Mouse (Mus musculus) megakaryocyte, embryonic 14.5 days (primary cell): ENCODE results near the gene Parp16.

Experiments used
- FLI1 ChIP-seq: IDR thresholded peaks from 2 replicates; pipeline ENCODE4 v1.6.1; 2012; ENCODE audit warnings: low read length, inconsistent platforms, mixed read lengths
- GATA1 ChIP-seq: IDR thresholded peaks from 3 replicates; pipeline ENCODE4 v1.6.1; 2012; ENCODE audit warnings: mixed read lengths, low read length, inconsistent platforms, borderline replicate concordance

DNA sequence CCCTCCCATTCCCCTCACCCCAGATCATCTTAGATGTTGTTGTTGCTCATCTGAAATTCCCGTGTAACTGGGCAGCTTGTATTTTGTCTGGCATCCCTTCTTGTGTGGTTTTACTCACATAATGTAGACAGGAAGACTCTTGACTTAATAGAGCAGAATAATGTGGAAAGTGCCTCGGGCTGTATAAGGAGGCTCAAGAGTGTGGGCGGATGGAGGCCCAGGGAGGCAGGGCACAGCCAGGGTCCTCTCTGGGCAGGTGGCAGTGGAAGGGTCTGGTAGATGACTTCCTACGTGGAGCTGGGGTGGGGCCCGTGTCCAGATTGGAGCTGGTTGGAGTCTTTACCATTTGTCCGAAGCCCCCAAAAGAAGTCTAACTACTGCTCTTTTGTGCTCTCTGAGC, 28.8 kb downstream of the Parp16 start:
- TF ChIP-seq GATA1 (no peak), FLI1 (no peak)
